Mouse (Mus musculus): Measurements from ENCODE around the gene Slc1a2.

DNA sequence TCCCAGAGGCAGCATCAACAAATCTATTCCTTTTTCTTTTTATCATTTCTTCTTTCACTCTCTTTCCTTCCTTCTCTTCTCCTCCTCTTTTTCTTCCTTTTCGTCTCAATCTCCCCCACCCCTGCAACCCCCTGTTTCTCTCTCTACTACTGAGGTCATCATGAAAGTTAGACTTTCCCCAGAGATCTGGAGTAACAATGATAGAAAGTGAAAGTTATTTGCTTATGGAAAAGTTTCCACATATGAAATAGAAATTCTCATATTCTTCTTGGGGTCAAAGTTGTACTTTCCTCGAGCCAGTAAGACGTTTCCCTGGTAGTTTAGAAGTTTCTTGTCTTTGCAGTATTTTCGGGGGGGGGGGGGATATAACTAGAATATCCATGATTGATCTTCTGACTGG, 116.2 kb downstream of the Slc1a2 start:
- no peak for TF ChIP-seq CTCF (IDR thresholded peaks at IDR 0.05)
- no peak for TF ChIP-seq POLR2A (IDR thresholded peaks at IDR 0.05; ENCODE audit: insufficient read depth, low read depth, low read length)
- TF ChIP-seq EP300 (IDR thresholded peaks at IDR 0.05; ENCODE audit: insufficient read depth, low read depth, low read length), result no peak

Data from heart, adult 2 months (tissue).